Mouse (Mus musculus): Measurements from ENCODE around the gene Gramd1a.

DNA sequence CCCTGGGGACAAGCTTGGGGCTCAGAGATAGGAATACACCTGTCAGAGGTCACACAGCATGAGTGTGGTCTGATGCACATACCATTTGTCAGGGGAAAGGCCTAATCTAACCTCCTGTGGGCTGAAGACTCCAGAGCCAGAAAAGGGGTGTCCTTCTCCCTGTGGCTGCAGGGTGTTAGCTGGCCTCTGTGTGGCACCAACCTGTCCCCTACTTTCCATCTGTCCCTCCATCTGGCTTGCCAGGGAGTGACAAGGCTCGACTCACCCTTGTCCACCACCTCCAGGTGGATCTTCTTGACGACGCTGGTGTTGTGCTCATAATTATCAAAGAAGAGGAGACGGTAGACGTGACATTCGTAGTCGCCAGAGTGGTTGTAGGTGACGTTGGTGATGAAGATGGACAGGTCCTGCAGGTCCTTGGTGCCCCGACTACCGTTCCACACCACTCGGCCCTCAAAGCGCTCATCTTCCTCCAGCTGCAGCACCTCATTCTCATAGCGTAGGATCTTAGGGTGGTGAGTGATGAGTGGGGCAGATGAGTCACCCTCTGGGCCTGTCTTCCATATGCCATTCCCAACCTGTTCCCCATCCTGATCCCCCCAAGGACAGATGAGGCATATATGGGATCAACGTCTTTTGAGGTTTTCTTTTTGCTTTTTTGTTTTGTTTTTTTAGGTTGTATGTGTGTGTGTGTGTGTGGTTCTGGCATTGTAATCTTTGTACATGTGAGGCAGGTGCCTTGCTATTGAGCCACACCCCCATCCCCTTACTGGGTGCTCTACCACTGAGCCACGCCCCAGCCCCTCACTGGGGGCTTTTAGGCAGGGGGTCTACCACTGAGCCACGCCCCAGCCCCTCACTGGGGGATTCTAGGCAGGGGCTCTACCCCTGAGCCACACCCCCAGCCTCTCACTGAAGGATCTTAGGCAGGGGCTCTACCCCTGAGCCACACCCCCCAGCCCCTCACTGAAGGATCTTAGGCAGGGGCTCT is 32.8 kb downstream of the Gramd1a start:
- TF ChIP-seq POLR2A (IDR thresholded peaks at IDR 0.05; ENCODE audit: extremely low read depth, insufficient read depth, low read length) (no peak), CTCF (IDR thresholded peaks at IDR 0.05; ENCODE audit: low read depth, low read length) (no peak)
